ENCODE assay signal across 27 mouse cellular contexts in the genomic region with DNA sequence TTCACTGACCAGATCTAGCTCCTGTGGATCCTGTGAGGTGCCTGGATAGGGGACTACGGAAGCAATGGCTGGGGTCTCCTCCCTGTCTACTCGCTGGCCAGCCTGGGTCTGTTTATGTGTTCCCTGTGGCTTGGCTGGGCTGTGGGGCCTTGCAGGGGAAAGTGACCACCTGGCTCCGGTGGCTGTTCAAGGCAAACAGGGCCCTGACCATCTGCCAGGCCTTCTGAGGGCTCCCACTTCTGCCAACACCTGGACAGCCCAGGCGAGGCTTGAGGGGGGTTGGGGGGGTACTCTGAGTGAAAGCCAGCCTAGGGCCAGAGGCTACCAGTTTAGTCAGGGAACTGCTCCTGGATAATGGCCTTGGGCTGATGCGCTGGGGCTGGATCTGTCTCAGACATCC. TPM values are rescaled to one million over a fixed set of nuclear protein-coding genes. Genes with fewer than 3 reads are reported as not detected.
DNase-seq lines count a peak whose midpoint lies in the region; ATAC-seq and TF ChIP-seq lines count a peak whose summit lies in the region.
"Had no signal": no experiment of that assay in that cellular context is flagged by ENCODE, and none has a peak within 500 bp of the region (broad histone marks: within the 10 kb centered on the region; RNA-seq: fewer than 3 reads in every experiment).

No protein-coding gene starts in this region.

- H3K4me1 ChIP-seq in heart, postnatal 0 days (ENCODE audit: control insufficient read depth, insufficient read depth), result 0 out of 2 replicates have a peak, but pooled peaks cover 1% of the 10 kb centered on the region
- H3K4me1 ChIP-seq in limb, embryonic 12.5 days (replicated peaks), result peaks cover 6% of the 10 kb centered on the region; the same call in 1 of the 2 replicates
- peaks cover 13% of the 10 kb centered on the region for H3K4me1 ChIP-seq in limb, embryonic 10.5 days
- H3K4me1 ChIP-seq in embryonic facial prominence, embryonic 12.5 days, result peaks cover under 1% of the 10 kb centered on the region
- H3K4me1 ChIP-seq in embryonic facial prominence, embryonic 15.5 days, result peaks cover 33% of the 10 kb centered on the region
- H3K4me1 ChIP-seq: liver, embryonic 15.5 days; midbrain, embryonic 12.5 days had no signal

- WGBS in heart, postnatal 0 days, result 69% methylated on average over 5 of the region's 5 CpGs
- 58% methylated on average over 5 of the region's 5 CpGs for WGBS in limb, embryonic 12.5 days
- 69% methylated on average over 5 of the region's 5 CpGs for WGBS in limb, embryonic 10.5 days
- 63% methylated on average over 5 of the region's 5 CpGs for WGBS in embryonic facial prominence, embryonic 12.5 days
- 59% methylated on average over 5 of the region's 5 CpGs for WGBS in embryonic facial prominence, embryonic 15.5 days

- 0 out of 2 replicates have a peak overlapping the region, but pooled peaks have one; percentile 18 for H3K9ac ChIP-seq in heart, postnatal 0 days (replicated peaks; ENCODE audit: low read depth, low read length)
- no peak overlapping the region for H3K9ac ChIP-seq in limb, embryonic 12.5 days (replicated peaks)
- H3K9ac ChIP-seq in embryonic facial prominence, embryonic 12.5 days, result peak overlapping the region; percentile 17; the same call in 1 of the 2 replicates
- H3K9ac ChIP-seq in embryonic facial prominence, embryonic 15.5 days, result no peak overlapping the region
- H3K9ac ChIP-seq: forebrain, postnatal 0 days; hindbrain, embryonic 13.5 days; kidney, embryonic 15.5 days; liver, embryonic 15.5 days; midbrain, embryonic 12.5 days had no signal

- no peaks in the 10 kb centered on the region for H3K9me3 ChIP-seq in heart, postnatal 0 days (replicated peaks; ENCODE audit: control insufficient read depth, low read length)
- no peaks in the 10 kb centered on the region for H3K9me3 ChIP-seq in limb, embryonic 12.5 days
- H3K9me3 ChIP-seq in limb, embryonic 10.5 days (replicated peaks), result no peaks in the 10 kb centered on the region
- H3K9me3 ChIP-seq in embryonic facial prominence, embryonic 12.5 days, result no peaks in the 10 kb centered on the region
- no peaks in the 10 kb centered on the region for H3K9me3 ChIP-seq in embryonic facial prominence, embryonic 15.5 days (replicated peaks)
- H3K9me3 ChIP-seq: hindbrain, embryonic 13.5 days; kidney, embryonic 15.5 days; liver, embryonic 15.5 days; midbrain, embryonic 12.5 days had no signal

- intact Hi-C loops in heart, postnatal 36 days (cut with DNase I), result no loop called here

- no peak for TF ChIP-seq EP300 in heart, postnatal 0 days (IDR thresholded peaks at IDR 0.05; ENCODE audit: low read depth)

- ATAC-seq in heart, postnatal 0 days (ENCODE audit: insufficient read depth, low read depth), result no peak
- peak; percentile 1; the same call in 1 of the 2 replicates for ATAC-seq in limb, embryonic 12.5 days (ENCODE audit: insufficient number of reproducible peaks, insufficient read depth, low FRiP score, low TSS enrichment, low read depth)
- ATAC-seq in embryonic facial prominence, embryonic 12.5 days (ENCODE audit: insufficient number of reproducible peaks, insufficient read depth, low FRiP score, low TSS enrichment), result no peak
- no peak for ATAC-seq in embryonic facial prominence, embryonic 15.5 days (ENCODE audit: insufficient number of reproducible peaks, low FRiP score, low TSS enrichment, low read depth)
- ATAC-seq: activated CD4-positive, CD25-positive, alpha-beta regulatory T cell, adult 4 months; forebrain, postnatal 0 days had no signal

- H3K4me2 ChIP-seq in heart, postnatal 0 days (ENCODE audit: low read depth, low read length), result no peak overlapping the region
- no peak overlapping the region for H3K4me2 ChIP-seq in limb, embryonic 12.5 days
- H3K4me2 ChIP-seq in embryonic facial prominence, embryonic 12.5 days (replicated peaks), result no peak overlapping the region
- no peak overlapping the region for H3K4me2 ChIP-seq in embryonic facial prominence, embryonic 15.5 days (replicated peaks)
- H3K4me2 ChIP-seq: hindbrain, embryonic 13.5 days; kidney, embryonic 15.5 days; liver, embryonic 15.5 days; midbrain, embryonic 12.5 days had no signal

- DNase-seq in heart, postnatal 0 days (ENCODE audit: low spot score), result no peak
- no peak for DNase-seq in heart, postnatal 36 days
- no peak for DNase-seq in limb, embryonic 10.5 days (ENCODE audit: low spot score)
- DNase-seq in layer of hippocampus, postnatal 10 days (ENCODE audit: low spot score in 2 of 2), result no peak
- DNase-seq: adrenal gland, adult 8-10 months; cerebellum, adult 11-12 months; cerebellum, postnatal 25 days; forebrain, postnatal 0 days; gastrocnemius, postnatal 14 days; heart, adult 18-20 months; layer of hippocampus, adult 9-11 months; lung, postnatal 14 days; right cerebral cortex, postnatal 14 days had no signal

- no peak overlapping the region for H3K4me3 ChIP-seq in heart, postnatal 0 days (ENCODE audit: low read depth, low read length)
- no peak overlapping the region for H3K4me3 ChIP-seq in limb, embryonic 12.5 days (replicated peaks)
- no peak overlapping the region for H3K4me3 ChIP-seq in limb, embryonic 10.5 days
- H3K4me3 ChIP-seq in embryonic facial prominence, embryonic 12.5 days, result no peak overlapping the region
- no peak overlapping the region for H3K4me3 ChIP-seq in embryonic facial prominence, embryonic 15.5 days (replicated peaks)
- H3K4me3 ChIP-seq: hindbrain, embryonic 13.5 days; kidney, embryonic 15.5 days; liver, embryonic 15.5 days; midbrain, embryonic 12.5 days had no signal

- no peak for TF ChIP-seq CTCF in heart, postnatal 0 days (IDR thresholded peaks at IDR 0.05; ENCODE audit: low read depth)

- peaks cover 11% of the 10 kb centered on the region; the same call in 1 of the 2 replicates for H3K36me3 ChIP-seq in heart, postnatal 0 days (replicated peaks; ENCODE audit: control insufficient read depth, insufficient read depth, low read length)
- H3K36me3 ChIP-seq in limb, embryonic 12.5 days, result peaks cover 47% of the 10 kb centered on the region
- peaks cover 42% of the 10 kb centered on the region for H3K36me3 ChIP-seq in limb, embryonic 10.5 days
- peaks cover 40% of the 10 kb centered on the region for H3K36me3 ChIP-seq in embryonic facial prominence, embryonic 12.5 days
- H3K36me3 ChIP-seq in embryonic facial prominence, embryonic 15.5 days, result peaks cover 37% of the 10 kb centered on the region
- H3K36me3 ChIP-seq: liver, embryonic 15.5 days had no signal

- no peak overlapping the region for H3K27ac ChIP-seq in heart, postnatal 0 days (ENCODE audit: low read depth)
- no peak overlapping the region for H3K27ac ChIP-seq in limb, embryonic 12.5 days
- no peak overlapping the region; the same call in 1 of the 2 replicates for H3K27ac ChIP-seq in limb, embryonic 10.5 days
- no peak overlapping the region for H3K27ac ChIP-seq in embryonic facial prominence, embryonic 12.5 days
- 0 out of 2 replicates have a peak overlapping the region, but pooled peaks have one; percentile 48 for H3K27ac ChIP-seq in embryonic facial prominence, embryonic 15.5 days (replicated peaks)
- H3K27ac ChIP-seq: hindbrain, embryonic 13.5 days; kidney, embryonic 15.5 days; liver, embryonic 15.5 days; midbrain, embryonic 12.5 days; stomach, postnatal 0 days had no signal

- no peaks in the 10 kb centered on the region for H3K27me3 ChIP-seq in heart, postnatal 0 days (ENCODE audit: control insufficient read depth, insufficient read depth, low read length)
- H3K27me3 ChIP-seq in limb, embryonic 12.5 days, result peaks cover 2% of the 10 kb centered on the region; the same call in 1 of the 2 replicates
- H3K27me3 ChIP-seq in limb, embryonic 10.5 days (ENCODE audit: low read depth, poor library complexity, severe bottlenecking), result peaks cover 8% of the 10 kb centered on the region
- H3K27me3 ChIP-seq in embryonic facial prominence, embryonic 12.5 days, result no peaks in the 10 kb centered on the region
- H3K27me3 ChIP-seq in embryonic facial prominence, embryonic 15.5 days, result no peaks in the 10 kb centered on the region
- H3K27me3 ChIP-seq: hindbrain, embryonic 13.5 days; kidney, embryonic 15.5 days; midbrain, embryonic 12.5 days had no signal

RNA-seq across cellular contexts. Expression of gene Myl3, which starts 21.7 kb away (rescaled TPM):
- total RNA-seq in heart, postnatal 0 days (2014; rRNA removed; ENCODE audit: low replicate concordance), result 7,206 and 8,752 TPM in 2 replicates
- polyA plus RNA-seq in heart, postnatal 0 days (2015; fragmentation: Nextera tagmentation; extraction: Ambion mirVana), result 7,883 and 7,975 TPM in 2 replicates
- total RNA-seq in heart, postnatal 36 days (2021), result over 10,000 TPM; 10,942 to 11,353 TPM
- polyA plus RNA-seq in limb, embryonic 12.5 days (2016; fragmentation: Nextera tagmentation; extraction: Ambion mirVana), result 1.6 and 2.6 TPM in 2 replicates
- polyA plus RNA-seq in limb, embryonic 10.5 days (2016; fragmentation: Nextera tagmentation; extraction: Ambion mirVana), result 1.7 and 3.5 TPM in 2 replicates
- polyA plus RNA-seq in embryonic facial prominence, embryonic 12.5 days (2016; fragmentation: Nextera tagmentation; extraction: Ambion mirVana), result 1.9 and 2.4 TPM in 2 replicates
- 7.5 and 8.5 TPM in 2 replicates for polyA plus RNA-seq in embryonic facial prominence, embryonic 15.5 days (2015; fragmentation: Nextera tagmentation; extraction: Ambion mirVana)
- total RNA-seq in layer of hippocampus, postnatal 10 days (2021), result under 1 TPM; 0.49 to 0.75 TPM
- total RNA-seq: megakaryocyte progenitor cell, adult 5-6 weeks; MEL; monocyte, adult 5-6 weeks; neutrophil, adult 5-6 weeks had no signal
- polyA plus RNA-seq: activated CD4-positive, CD25-positive, alpha-beta regulatory T cell, adult 4 months; C2C12 had no signal

RNA-seq across cellular contexts. Expression of gene Pth1r, which starts 27.0 kb away (rescaled TPM):
- total RNA-seq in heart, postnatal 0 days (2014; rRNA removed; ENCODE audit: low replicate concordance), result 34.2 and 41.8 TPM in 2 replicates
- 11.4 and 12.0 TPM in 2 replicates for polyA plus RNA-seq in heart, postnatal 0 days (2015; fragmentation: Nextera tagmentation; extraction: Ambion mirVana)
- 1 to 10 TPM; 6.5 to 6.6 TPM for total RNA-seq in heart, postnatal 36 days (2021)
- 76.6 and 81.8 TPM in 2 replicates for polyA plus RNA-seq in limb, embryonic 12.5 days (2016; fragmentation: Nextera tagmentation; extraction: Ambion mirVana)
- polyA plus RNA-seq in limb, embryonic 10.5 days (2016; fragmentation: Nextera tagmentation; extraction: Ambion mirVana), result 36.3 and 49.2 TPM in 2 replicates
- polyA plus RNA-seq in embryonic facial prominence, embryonic 12.5 days (2016; fragmentation: Nextera tagmentation; extraction: Ambion mirVana), result 115 and 117 TPM in 2 replicates
- 133 and 145 TPM in 2 replicates for polyA plus RNA-seq in embryonic facial prominence, embryonic 15.5 days (2015; fragmentation: Nextera tagmentation; extraction: Ambion mirVana)
- 1 to 10 TPM; 6.7 to 7.6 TPM for total RNA-seq in layer of hippocampus, postnatal 10 days (2021)
- total RNA-seq: monocyte, adult 5-6 weeks; neutrophil, adult 5-6 weeks had no signal
- polyA plus RNA-seq: activated CD4-positive, CD25-positive, alpha-beta regulatory T cell, adult 4 months had no signal

Comparison
In these comparisons a context has a peak if more than half of its experiments do, and no peak if none do; other contexts are left out.
1. H3K9ac ChIP-seq: peak in heart, postnatal 0 days (single experiment) and embryonic facial prominence, embryonic 12.5 days (single experiment); none in limb, embryonic 12.5 days (single experiment) and embryonic facial prominence, embryonic 15.5 days (single experiment).
2. RNA of gene Myl3, which starts 21.7 kb away (polyA plus RNA-seq): 7,883 to 7,975 TPM in heart, postnatal 0 days; 7.5 to 8.5 TPM in embryonic facial prominence, embryonic 15.5 days, 1.7 to 3.5 TPM in limb, embryonic 10.5 days, 1.6 to 2.6 TPM in limb, embryonic 12.5 days and 1.9 to 2.4 TPM in embryonic facial prominence, embryonic 12.5 days; every median in the first group is over 100 times any median in the second.